Mouse (Mus musculus): Measurements from ENCODE around the gene Mxra7. TPM values are rescaled to one million over a fixed set of nuclear protein-coding genes. Genes with fewer than 3 reads are reported as not detected.

Mxra7 gene
- polyA plus RNA-seq (2014; fragmentation: Illumina TruSeq; extraction: RNeasy Lipid Tissue Mini Kit (QIAGEN cat#74804); ENCODE audit: low replicate concordance), result 5.2 TPM

GRCm38 (mm10) chr11:116827534-116828165 lies at the start of gene Mxra7:
Gene Mxra7, minus strand, starts transcription at chr11:116828046.

GRCm38 (mm10) chr11:116852891-116853511 lies 25.2 kb upstream of the Mxra7 start, which contains the start of gene Srsf2:
Gene Srsf2, minus strand, starts transcription at chr11:116853094.

GRCm38 (mm10) chr11:116852291-116852890 lies 24.5 kb upstream of the Mxra7 start, which contains the start of gene Mfsd11:
Gene Mfsd11, plus strand, starts transcription at chr11:116852440.

GRCm38 (mm10) chr11:116843261-116844233 lies 15.7 kb upstream of the Mxra7 start, which contains the start of the genes Mettl23 and Jmjd6:
Gene Mettl23, plus strand, starts transcription at chr11:116843278.
Gene Jmjd6, minus strand, starts transcription at chr11:116843449.

GRCm38 (mm10) chr11:116775407-116775806 lies 52.4 kb downstream of the Mxra7 start, which contains the start of gene St6galnac1:
Gene St6galnac1, minus strand, starts transcription at chr11:116775507.

Other genes with a start within 250 kb of the Mxra7 start
- 0.78 TPM for gene Ube2o, start 246.6 kb downstream of the Mxra7 start, polyA plus RNA-seq (2014; fragmentation: Illumina TruSeq; extraction: RNeasy Lipid Tissue Mini Kit (QIAGEN cat#74804); ENCODE audit: low replicate concordance)
- not detected for gene Aanat, start 241.6 kb downstream of the Mxra7 start, polyA plus RNA-seq (2014; fragmentation: Illumina TruSeq; extraction: RNeasy Lipid Tissue Mini Kit (QIAGEN cat#74804); ENCODE audit: low replicate concordance)
- gene Rhbdf2, start 201.0 kb downstream of the Mxra7 start, polyA plus RNA-seq (2014; fragmentation: Illumina TruSeq; extraction: RNeasy Lipid Tissue Mini Kit (QIAGEN cat#74804); ENCODE audit: low replicate concordance), result not detected
- not detected for gene Prcd, start 174.5 kb downstream of the Mxra7 start, polyA plus RNA-seq (2014; fragmentation: Illumina TruSeq; extraction: RNeasy Lipid Tissue Mini Kit (QIAGEN cat#74804); ENCODE audit: low replicate concordance)
- 0.22 TPM for gene Cygb, start 173.7 kb downstream of the Mxra7 start, polyA plus RNA-seq (2014; fragmentation: Illumina TruSeq; extraction: RNeasy Lipid Tissue Mini Kit (QIAGEN cat#74804); ENCODE audit: low replicate concordance)
- not detected for gene St6galnac1, start 52.5 kb downstream of the Mxra7 start, polyA plus RNA-seq (2014; fragmentation: Illumina TruSeq; extraction: RNeasy Lipid Tissue Mini Kit (QIAGEN cat#74804); ENCODE audit: low replicate concordance)
- gene Mettl23, start 15.2 kb upstream of the Mxra7 start, polyA plus RNA-seq (2014; fragmentation: Illumina TruSeq; extraction: RNeasy Lipid Tissue Mini Kit (QIAGEN cat#74804); ENCODE audit: low replicate concordance), result 46.3 TPM
- 6.2 TPM for gene Jmjd6, start 15.4 kb upstream of the Mxra7 start, polyA plus RNA-seq (2014; fragmentation: Illumina TruSeq; extraction: RNeasy Lipid Tissue Mini Kit (QIAGEN cat#74804); ENCODE audit: low replicate concordance)
- gene Mfsd11, start 24.4 kb upstream of the Mxra7 start, polyA plus RNA-seq (2014; fragmentation: Illumina TruSeq; extraction: RNeasy Lipid Tissue Mini Kit (QIAGEN cat#74804); ENCODE audit: low replicate concordance), result 24.8 TPM
- gene Srsf2, start 25.0 kb upstream of the Mxra7 start, polyA plus RNA-seq (2014; fragmentation: Illumina TruSeq; extraction: RNeasy Lipid Tissue Mini Kit (QIAGEN cat#74804); ENCODE audit: low replicate concordance), result 683 TPM
- gene Mgat5b, start 90.8 kb upstream of the Mxra7 start, polyA plus RNA-seq (2014; fragmentation: Illumina TruSeq; extraction: RNeasy Lipid Tissue Mini Kit (QIAGEN cat#74804); ENCODE audit: low replicate concordance), result not detected